Mouse (Mus musculus): ENCODE data around the gene Rtca. TPM values are rescaled to one million over a fixed set of nuclear protein-coding genes. Genes with fewer than 3 reads are reported as not detected.

Rtca gene
- polyA plus RNA-seq, 1 experiment from 2014 or later, result 73.1 TPM

DNA sequence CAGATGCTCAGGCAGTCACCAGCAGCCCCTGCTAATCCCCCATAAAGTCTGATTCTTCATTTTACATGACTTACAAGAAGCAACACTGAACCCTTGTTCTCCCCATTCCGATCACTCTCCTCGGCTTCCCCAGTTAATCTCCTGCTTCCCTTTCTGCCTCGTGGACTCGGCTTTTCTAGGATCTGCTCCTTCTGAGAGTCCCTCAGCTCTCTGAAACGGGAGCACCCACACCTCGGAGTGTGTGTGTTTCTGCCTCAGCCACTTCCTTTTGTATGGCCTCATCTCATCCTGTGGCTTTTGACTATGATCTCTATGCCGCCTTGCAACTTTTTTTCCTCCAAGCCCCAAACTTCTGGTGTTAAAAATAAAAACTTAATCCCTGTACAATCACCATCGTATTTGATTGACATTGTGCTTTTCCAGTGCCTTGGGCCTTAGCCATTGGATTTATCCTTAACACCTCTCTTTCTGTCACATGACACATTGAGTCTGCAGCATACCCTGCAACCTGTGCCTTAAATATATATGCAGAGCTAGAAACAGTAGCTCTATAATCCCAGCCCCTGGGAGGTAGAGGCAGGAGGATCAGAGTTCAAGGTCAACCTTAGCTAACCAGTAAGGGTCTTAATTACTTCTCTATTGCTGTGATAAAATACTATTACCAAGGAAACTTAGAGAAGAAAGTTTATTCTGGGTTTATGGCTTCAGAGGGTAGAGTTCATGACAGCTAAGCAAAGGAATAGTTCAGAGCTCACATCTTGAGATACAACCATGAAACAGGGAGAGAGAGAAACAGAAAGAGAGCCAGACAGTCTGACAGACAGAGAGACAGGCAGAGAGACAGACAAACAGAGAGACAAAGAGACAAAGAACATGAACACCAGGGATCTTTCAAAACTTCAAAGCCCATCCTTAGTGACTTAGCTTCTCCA lies 67.7 kb downstream of the Rtca start:
- no peak for TF ChIP-seq CTCF (IDR thresholded peaks at IDR 0.05; ENCODE audit: low read depth)
- no peaks in the 10 kb centered on the region for H3K27me3 ChIP-seq (ENCODE audit: insufficient read depth, low read length)
- H3K9ac ChIP-seq (ENCODE audit: low read depth, low read length), result no peak overlapping the region
- no peaks in the 10 kb centered on the region for H3K4me1 ChIP-seq (replicated peaks; ENCODE audit: insufficient read depth, low read length)
- 82% methylated on average over 8 of the region's 8 CpGs for WGBS
- H3K9me3 ChIP-seq (replicated peaks; ENCODE audit: low read length), result no peaks in the 10 kb centered on the region
- H3K4me3 ChIP-seq (replicated peaks; ENCODE audit: low read depth, low read length), result no peak overlapping the region
- ATAC-seq (replicated peaks; ENCODE audit: low FRiP score, low read depth) (no peak), DNase-seq (ENCODE audit: low spot score) (no peak)
- H3K27ac ChIP-seq, result no peak overlapping the region
- H3K36me3 ChIP-seq (ENCODE audit: insufficient read depth, low read length), result no peaks in the 10 kb centered on the region
- no peak overlapping the region for H3K4me2 ChIP-seq (ENCODE audit: low read length)

Other genes with a start within 250 kb of the Rtca start
- 12.8 and 12.9 TPM in 2 replicates for gene Cdc14a, start 84.2 kb downstream of the Rtca start, polyA plus RNA-seq (2015; fragmentation: Nextera tagmentation; extraction: Ambion mirVana)
- 12.6 and 15.1 TPM in 2 replicates for gene Dbt, start 4.9 kb upstream of the Rtca start, polyA plus RNA-seq (2015; fragmentation: Nextera tagmentation; extraction: Ambion mirVana)
- gene Lrrc39, start 54.8 kb upstream of the Rtca start, polyA plus RNA-seq (2015; fragmentation: Nextera tagmentation; extraction: Ambion mirVana), result 0.39 and 0.42 TPM in 2 replicates
- gene Sass6, start 86.8 kb upstream of the Rtca start, polyA plus RNA-seq (2015; fragmentation: Nextera tagmentation; extraction: Ambion mirVana), result 10.0 and 11.4 TPM in 2 replicates
- 15.9 and 18.5 TPM in 2 replicates for gene Trmt13, start 106.4 kb upstream of the Rtca start, polyA plus RNA-seq (2015; fragmentation: Nextera tagmentation; extraction: Ambion mirVana)
- 93.9 and 94.0 TPM in 2 replicates for gene Mfsd14a, start 154.5 kb upstream of the Rtca start, polyA plus RNA-seq (2015; fragmentation: Nextera tagmentation; extraction: Ambion mirVana)
- not detected in 2 replicates for gene Gm43191, start 173.1 kb upstream of the Rtca start, polyA plus RNA-seq (2015; fragmentation: Nextera tagmentation; extraction: Ambion mirVana)
- 14.8 and 15.0 TPM in 2 replicates for gene Slc35a3, start 204.6 kb upstream of the Rtca start, polyA plus RNA-seq (2015; fragmentation: Nextera tagmentation; extraction: Ambion mirVana)